Mouse (Mus musculus) limb, embryonic 14.5 days (tissue): ENCODE data around the gene 4930404H24Rik. TPM values are rescaled to one million over a fixed set of nuclear protein-coding genes. Genes with fewer than 3 reads are reported as not detected.

Source experiments
- ATAC-seq: fragments of 200-750 bp; cut with Nextera tagmentation; 2 replicates; pipeline ENCODE4 v1.8.0; 2017; ENCODE audit warnings: low read depth, moderate number of reproducible peaks, moderate TSS enrichment; ENCODE audit not compliant: low FRiP score
- DNase-seq: peaks from one replicate; pipeline ENCODE4 v3.0.0-alpha.2; 2015; ENCODE audit warnings: low spot score
- H3K27ac ChIP-seq: fragments of 300-500 bp; sonication (generic); replicated peaks from 2 replicates; pipeline ENCODE4 v1.5.1; 2014; ENCODE audit warnings: low read depth, mild to moderate bottlenecking, low read length, moderate library complexity, mixed read lengths
- H3K27me3 ChIP-seq: fragments of 300-500 bp; sonication (generic); 2 replicates; pipeline ENCODE4 v1.6.1; 2014; ENCODE audit warnings: low read length, mixed read lengths; ENCODE audit not compliant: control insufficient read depth, insufficient read depth
- H3K36me3 ChIP-seq: fragments of 300-500 bp; sonication (generic); 2 replicates; pipeline ENCODE4 v1.6.1; 2014; ENCODE audit warnings: mild to moderate bottlenecking, low read length, moderate library complexity, mixed read lengths; ENCODE audit not compliant: control insufficient read depth, insufficient read depth
- H3K4me1 ChIP-seq: fragments of 300-500 bp; sonication (generic); 2 replicates; pipeline ENCODE4 v1.6.1; 2014; ENCODE audit warnings: antibody characterized with exemption, low read length, mixed read lengths; ENCODE audit not compliant: control insufficient read depth, insufficient read depth
- H3K4me2 ChIP-seq: fragments of 300-500 bp; sonication (generic); replicated peaks from 2 replicates; pipeline ENCODE4 v1.6.1; 2014; ENCODE audit warnings: low read depth, mild to moderate bottlenecking, low read length, moderate library complexity; ENCODE audit not compliant: severe bottlenecking
- H3K4me3 ChIP-seq: fragments of 300-500 bp; sonication (generic); replicated peaks from 2 replicates; pipeline ENCODE4 v1.5.1; 2014; ENCODE audit warnings: low read length
- H3K9ac ChIP-seq: fragments of 300-500 bp; sonication (generic); 2 replicates; pipeline ENCODE4 v1.6.1; 2014; ENCODE audit warnings: mild to moderate bottlenecking, low read depth, low read length, moderate library complexity; ENCODE audit not compliant: severe bottlenecking
- H3K9me3 ChIP-seq: fragments of 300-500 bp; sonication (generic); 2 replicates; pipeline ENCODE4 v1.6.1; 2016; ENCODE audit warnings: low read length; ENCODE audit not compliant: control insufficient read depth
- POLR2A ChIP-seq: fragments of 200-500 bp; IDR thresholded peaks from 2 replicates; pipeline ENCODE4 v1.8.0; 2012; ENCODE audit warnings: inconsistent platforms, mild to moderate bottlenecking, moderate library complexity, borderline replicate concordance; ENCODE audit not compliant: insufficient read depth, insufficient read length; ENCODE audit errors: extremely low read depth
- WGBS: fragments of 180-500 bp; shearing (Covaris S2); extraction: QIAGEN DNeasy Blood & Tissue Kit; methylation state at CpG from one replicate; pipeline ENCODE4 v1.1.7; 2014; 5-methylcytosine and 5-hydroxymethylcytosine counted together
- polyA plus RNA-seq, 2 experiments: library from polyadenylated mRNA; depleted of rRNA in 1 of 2; stranded (reverse) in 1 of 2; unstranded in 1 of 2; fragments of >200 nt; fragmentation: Nextera tagmentation in 1 of 2; extraction: Ambion mirVana in 1 of 2; gene quantifications; 2 replicates each; pipeline versions ENCODE4 v1.2.1 to v1.2.3; 2012 to 2014

Gene 4930404H24Rik
- polyA plus RNA-seq, 2 experiments = not detected

- DNase-seq (no peak), ATAC-seq (no peak)
- no peaks in the 10 kb centered on the region for H3K27me3 ChIP-seq
- H3K4me1 ChIP-seq = peaks cover 12% of the 10 kb centered on the region; the same call in 1 of the 2 replicates
- H3K4me3 ChIP-seq = no peak overlapping the region
- no peak for TF ChIP-seq POLR2A
- no peak overlapping the region for H3K27ac ChIP-seq
- 57% methylated on average over 9 of the region's 9 CpGs for WGBS
- no peak overlapping the region for H3K9ac ChIP-seq
- no peak overlapping the region for H3K4me2 ChIP-seq
- H3K9me3 ChIP-seq = no peaks in the 10 kb centered on the region
- H3K36me3 ChIP-seq = no peaks in the 10 kb centered on the region
Measured at GRCm38 (mm10) chr2:153454841-153455506, 37.6 kb upstream of the 4930404H24Rik start.

- WGBS = 17% methylated on average over 4 of the region's 4 CpGs
- H3K4me2 ChIP-seq = no peak overlapping the region
- no peak for TF ChIP-seq POLR2A
- H3K27me3 ChIP-seq = no peaks in the 10 kb centered on the region
- no peaks in the 10 kb centered on the region for H3K9me3 ChIP-seq
- no peaks in the 10 kb centered on the region for H3K36me3 ChIP-seq
- ATAC-seq = no peak
- no peak overlapping the region for H3K9ac ChIP-seq
- no peak overlapping the region for H3K4me3 ChIP-seq
- no peak for DNase-seq
- peaks cover 12% of the 10 kb centered on the region; the same call in 1 of the 2 replicates for H3K4me1 ChIP-seq
- H3K27ac ChIP-seq = 0 out of 2 replicates have a peak overlapping the region, but pooled peaks have one; percentile 52
Measured at GRCm38 (mm10) chr2:153457467-153457866, 35.1 kb upstream of the 4930404H24Rik start.

- no peaks in the 10 kb centered on the region for H3K27me3 ChIP-seq
- no peak for ATAC-seq
- no peak for TF ChIP-seq POLR2A
- no peak for DNase-seq
- no peak overlapping the region for H3K4me2 ChIP-seq
- no peak overlapping the region for H3K4me3 ChIP-seq
- peak overlapping the region; percentile 52 for H3K27ac ChIP-seq
- no peaks in the 10 kb centered on the region for H3K36me3 ChIP-seq
- WGBS = 23% methylated on average over 3 of the region's 3 CpGs
- peak overlapping the region; percentile 12; the same call in 1 of the 2 replicates for H3K9ac ChIP-seq
- H3K4me1 ChIP-seq = peaks cover 12% of the 10 kb centered on the region; the same call in 1 of the 2 replicates
- H3K9me3 ChIP-seq = no peaks in the 10 kb centered on the region
Measured at GRCm38 (mm10) chr2:153458022-153458441, 34.6 kb upstream of the 4930404H24Rik start.

- Histone ChIP-seq H3K27me3 (no peaks in the 10 kb centered on the region), H3K4me3 (no peak overlapping the region), H3K36me3 (no peaks in the 10 kb centered on the region), H3K4me2 (no peak overlapping the region), H3K9me3 (no peaks in the 10 kb centered on the region), H3K4me1 (peaks cover 4% of the 10 kb centered on the region; the same call in 1 of the 2 replicates), H3K27ac (no peak overlapping the region), H3K9ac (no peak overlapping the region)
- 74% methylated on average over 3 of the region's 3 CpGs for WGBS
- no peak for TF ChIP-seq POLR2A
- no peak for ATAC-seq
- no peak for DNase-seq
Measured at GRCm38 (mm10) chr2:153463257-153463656, 29.3 kb upstream of the 4930404H24Rik start.

- H3K36me3 ChIP-seq = no peaks in the 10 kb centered on the region
- no peak overlapping the region for H3K4me3 ChIP-seq
- H3K4me1 ChIP-seq = no peaks in the 10 kb centered on the region
- ATAC-seq = no peak
- no peak for DNase-seq
- H3K9ac ChIP-seq = no peak overlapping the region
- 81% methylated on average over 1 of the region's 1 CpGs for WGBS
- no peak overlapping the region for H3K4me2 ChIP-seq
- H3K9me3 ChIP-seq = no peaks in the 10 kb centered on the region
- no peak for TF ChIP-seq POLR2A
- no peaks in the 10 kb centered on the region for H3K27me3 ChIP-seq
- no peak overlapping the region for H3K27ac ChIP-seq
Measured at GRCm38 (mm10) chr2:153467372-153467771, 25.2 kb upstream of the 4930404H24Rik start.
